In the genomic region with DNA sequence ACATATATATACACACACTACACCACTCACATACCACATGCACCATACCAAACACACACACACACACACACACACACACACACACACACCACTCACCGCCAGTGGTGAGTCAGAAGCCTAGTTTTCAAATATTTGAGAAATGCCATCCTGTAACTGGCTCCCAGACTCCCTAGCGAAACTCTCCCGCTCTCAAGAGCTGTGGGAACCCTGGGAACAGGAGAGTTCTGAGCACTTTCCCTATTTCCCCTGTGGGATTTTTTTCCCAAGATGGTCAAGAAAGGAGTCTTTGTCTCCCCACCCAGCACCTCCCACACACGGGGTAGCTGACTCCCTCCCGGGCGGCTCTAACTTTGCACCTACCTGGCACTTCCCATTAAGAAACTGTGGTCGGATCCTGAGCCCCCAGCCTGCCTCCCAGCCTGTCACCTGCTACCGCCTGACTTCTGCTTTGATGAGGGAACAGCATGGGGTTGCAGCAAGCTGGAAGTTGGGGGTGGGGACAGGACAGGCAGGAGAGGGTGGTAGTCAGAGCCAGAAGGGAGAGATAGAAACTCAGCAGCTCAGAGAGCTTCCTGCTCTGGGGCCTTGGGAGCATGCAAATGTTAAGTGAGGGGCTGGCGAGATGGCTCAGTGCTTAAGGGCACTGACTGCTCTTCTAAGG, we compare ENCODE assay signal across 11 mouse cellular contexts. TPM values are rescaled to one million over a fixed set of nuclear protein-coding genes. Genes with fewer than 3 reads are reported as not detected.
A peak's percentile ranks its signal among the peaks of the same experiment; 100 is the strongest.
DNase-seq lines count a peak whose midpoint lies in the region; ATAC-seq and TF ChIP-seq lines count a peak whose summit lies in the region.
"Had no signal": no experiment of that assay in that cellular context is flagged by ENCODE, and none has a peak within 500 bp of the region (broad histone marks: within the 10 kb centered on the region; RNA-seq: fewer than 3 reads in every experiment).

No protein-coding gene starts in this region.

- 0 out of 2 replicates have a peak, but pooled peaks have one; percentile 29 for TF ChIP-seq POLR2A in embryonic fibroblast, embryonic 13.5 days (IDR thresholded peaks at IDR 0.05; ENCODE audit: low read depth, low read length)

- TF ChIP-seq CTCF in intestine, postnatal 0 days (IDR thresholded peaks at IDR 0.05; ENCODE audit: low read depth), result no peak
- TF ChIP-seq CTCF in embryonic fibroblast, embryonic 13.5 days (IDR thresholded peaks at IDR 0.05; ENCODE audit: borderline replicate concordance, insufficient read depth, low read length), result no peak

- no peak overlapping the region for H3K27ac ChIP-seq in intestine, embryonic 14.5 days (ENCODE audit: low read depth)
- H3K27ac ChIP-seq in intestine, postnatal 0 days (ENCODE audit: low read depth, low read length), result no peak overlapping the region
- H3K27ac ChIP-seq in embryonic fibroblast, embryonic 13.5 days (ENCODE audit: insufficient read depth, low read length), result no peak overlapping the region
- H3K27ac ChIP-seq in forebrain, embryonic 13.5 days, result no peak overlapping the region
- H3K27ac ChIP-seq: midbrain, embryonic 15.5 days had no signal

- H3K36me3 ChIP-seq in intestine, embryonic 14.5 days (ENCODE audit: control insufficient read depth, insufficient read depth, low read length), result no peaks in the 10 kb centered on the region
- no peaks in the 10 kb centered on the region for H3K36me3 ChIP-seq in intestine, postnatal 0 days (ENCODE audit: control insufficient read depth, insufficient read depth)
- no peaks in the 10 kb centered on the region for H3K36me3 ChIP-seq in forebrain, embryonic 13.5 days (ENCODE audit: poor library complexity, severe bottlenecking)
- H3K36me3 ChIP-seq: midbrain, embryonic 15.5 days had no signal

- H3K27me3 ChIP-seq in intestine, embryonic 14.5 days (replicated peaks; ENCODE audit: control insufficient read depth, insufficient read depth, low read length), result no peaks in the 10 kb centered on the region
- H3K27me3 ChIP-seq in intestine, postnatal 0 days (replicated peaks; ENCODE audit: control insufficient read depth, insufficient read depth, low read length), result no peaks in the 10 kb centered on the region
- H3K27me3 ChIP-seq in forebrain, embryonic 13.5 days, result no peaks in the 10 kb centered on the region
- H3K27me3 ChIP-seq: midbrain, embryonic 15.5 days had no signal

- H3K4me1 ChIP-seq in intestine, embryonic 14.5 days (replicated peaks; ENCODE audit: control insufficient read depth, insufficient read depth, low read length), result peaks cover 10% of the 10 kb centered on the region
- H3K4me1 ChIP-seq in intestine, postnatal 0 days (replicated peaks; ENCODE audit: control insufficient read depth, insufficient read depth, low read length), result no peaks in the 10 kb centered on the region
- H3K4me1 ChIP-seq in embryonic fibroblast, embryonic 13.5 days (ENCODE audit: control insufficient read depth, insufficient read depth, low read length), result no peaks in the 10 kb centered on the region
- no peaks in the 10 kb centered on the region for H3K4me1 ChIP-seq in forebrain, embryonic 13.5 days
- H3K4me1 ChIP-seq: midbrain, embryonic 15.5 days had no signal

- no peaks in the 10 kb centered on the region for H3K9me3 ChIP-seq in intestine, embryonic 14.5 days (ENCODE audit: control insufficient read depth, low read length)
- H3K9me3 ChIP-seq in intestine, postnatal 0 days (ENCODE audit: control insufficient read depth), result no peaks in the 10 kb centered on the region
- no peaks in the 10 kb centered on the region for H3K9me3 ChIP-seq in forebrain, embryonic 13.5 days (replicated peaks)
- H3K9me3 ChIP-seq: midbrain, embryonic 15.5 days had no signal

- H3K4me2 ChIP-seq in intestine, embryonic 14.5 days (ENCODE audit: low read length), result peak overlapping the region; percentile 15; the same call in 1 of the 2 replicates
- no peak overlapping the region for H3K4me2 ChIP-seq in intestine, postnatal 0 days (replicated peaks; ENCODE audit: low read depth)
- H3K4me2 ChIP-seq in forebrain, embryonic 13.5 days, result no peak overlapping the region
- H3K4me2 ChIP-seq: midbrain, embryonic 15.5 days had no signal

- H3K4me3 ChIP-seq in intestine, embryonic 14.5 days (ENCODE audit: low read depth, low read length), result no peak overlapping the region
- H3K4me3 ChIP-seq in intestine, postnatal 0 days (ENCODE audit: low read depth, low read length), result no peak overlapping the region
- H3K4me3 ChIP-seq in embryonic fibroblast, embryonic 13.5 days (ENCODE audit: insufficient read depth, low read length), result no peak overlapping the region
- no peak overlapping the region for H3K4me3 ChIP-seq in forebrain, embryonic 13.5 days
- H3K4me3 ChIP-seq: midbrain, embryonic 15.5 days had no signal

- peak; percentile 34; the same call in 1 of the 2 replicates for ATAC-seq in intestine, embryonic 14.5 days (replicated peaks; ENCODE audit: low FRiP score, low TSS enrichment, low read depth)
- ATAC-seq in intestine, postnatal 0 days, result no peak
- ATAC-seq in erythroid progenitor cell, adult 5-6 weeks (replicated peaks; ENCODE audit: low FRiP score, poor library complexity, severe bottlenecking), result no peak
- ATAC-seq in forebrain, embryonic 13.5 days, result no peak
- ATAC-seq: midbrain, embryonic 15.5 days had no signal

- 11% methylated on average over 9 of the region's 9 CpGs for WGBS in intestine, embryonic 14.5 days
- 22% methylated on average over 9 of the region's 9 CpGs for WGBS in intestine, postnatal 0 days
- WGBS in forebrain, embryonic 13.5 days, result 15% methylated on average over 9 of the region's 9 CpGs

- peak; percentile 37 for DNase-seq in adrenal gland, adult 2 months
- no peak for DNase-seq in adrenal gland, postnatal 4 days (ENCODE audit: low spot score in 2 of 2)
- DNase-seq in intestine, embryonic 14.5 days (ENCODE audit: low spot score), result no peak
- peak; percentile 55 for DNase-seq in 416B (ENCODE audit: low read depth)
- DNase-seq: heart, adult 11 months; liver had no signal

- H3K9ac ChIP-seq in intestine, embryonic 14.5 days (ENCODE audit: low read length), result 0 out of 2 replicates have a peak overlapping the region, but pooled peaks have one; percentile 2
- H3K9ac ChIP-seq in intestine, postnatal 0 days (ENCODE audit: low read depth, low read length), result no peak overlapping the region
- H3K9ac ChIP-seq in forebrain, embryonic 13.5 days, result no peak overlapping the region
- H3K9ac ChIP-seq: midbrain, embryonic 15.5 days had no signal

RNA-seq across cellular contexts. Expression of a gene that starts 11.3 kb away (rescaled TPM):
- 10 to 100 TPM; 18.5 to 26.6 TPM for total RNA-seq in adrenal gland, adult 2 months (2021)
- polyA plus RNA-seq in adrenal gland, adult 2 months (2012; rRNA removed), result 17.7 and 22.8 TPM in 2 replicates
- total RNA-seq in adrenal gland, postnatal 4 days (2021), result 10 to 100 TPM; 34.5 to 35.9 TPM
- 18.3 and 19.6 TPM in 2 replicates for polyA plus RNA-seq in intestine, embryonic 14.5 days (2014; fragmentation: Nextera tagmentation; extraction: Ambion mirVana)
- polyA plus RNA-seq in intestine, postnatal 0 days (2015; fragmentation: Nextera tagmentation; extraction: Ambion mirVana), result 4.1 and 4.4 TPM in 2 replicates
- 3.4 and 5.3 TPM in 2 replicates for polyA plus RNA-seq in embryonic fibroblast, embryonic 13.5 days (2011; ENCODE audit: insufficient read length, low read depth, missing spikeins)
- not detected in 2 replicates for total RNA-seq in erythroid progenitor cell, adult 5-6 weeks (2015; ENCODE audit: low replicate concordance)
- 0.39 TPM in 1 of 2 replicates, not detected in the other for total RNA-seq in erythroid progenitor cell, adult 5-6 weeks (2017; ENCODE audit: low replicate concordance)
- 13.2 and 16.3 TPM in 2 replicates for polyA plus RNA-seq in forebrain, embryonic 13.5 days (2015; fragmentation: Nextera tagmentation; extraction: Ambion mirVana)

RNA-seq across cellular contexts. Expression of a gene that starts 23.2 kb away (rescaled TPM):
- not detected for total RNA-seq in adrenal gland, adult 2 months (2021)
- polyA plus RNA-seq in adrenal gland, adult 2 months (2012; rRNA removed), result 0.04 TPM in 1 of 2 replicates, not detected in the other
- under 1 TPM in 1 of 2 experiments, not detected in 1; 0.14 TPM for total RNA-seq in adrenal gland, postnatal 4 days (2021)
- 0.50 and 0.54 TPM in 2 replicates for polyA plus RNA-seq in intestine, embryonic 14.5 days (2014; fragmentation: Nextera tagmentation; extraction: Ambion mirVana)
- 0.10 TPM in 1 of 2 replicates, not detected in the other for polyA plus RNA-seq in intestine, postnatal 0 days (2015; fragmentation: Nextera tagmentation; extraction: Ambion mirVana)
- polyA plus RNA-seq in embryonic fibroblast, embryonic 13.5 days (2011; ENCODE audit: insufficient read length, low read depth, missing spikeins), result not detected in 2 replicates
- not detected in 2 replicates for total RNA-seq in erythroid progenitor cell, adult 5-6 weeks (2015; ENCODE audit: low replicate concordance)
- total RNA-seq in erythroid progenitor cell, adult 5-6 weeks (2017; ENCODE audit: low replicate concordance), result not detected in 2 replicates
- 0.08 TPM in 1 of 2 replicates, not detected in the other for polyA plus RNA-seq in forebrain, embryonic 13.5 days (2015; fragmentation: Nextera tagmentation; extraction: Ambion mirVana)

RNA-seq across cellular contexts. Expression of a gene that starts 57.9 kb away (rescaled TPM):
- total RNA-seq in adrenal gland, adult 2 months (2021), result 10 to 100 TPM; 94.9 to 96.2 TPM
- 68.1 and 88.7 TPM in 2 replicates for polyA plus RNA-seq in adrenal gland, adult 2 months (2012; rRNA removed)
- 100 to 1,000 TPM; 112 to 123 TPM for total RNA-seq in adrenal gland, postnatal 4 days (2021)
- 43.0 and 48.8 TPM in 2 replicates for polyA plus RNA-seq in intestine, embryonic 14.5 days (2014; fragmentation: Nextera tagmentation; extraction: Ambion mirVana)
- polyA plus RNA-seq in intestine, postnatal 0 days (2015; fragmentation: Nextera tagmentation; extraction: Ambion mirVana), result 53.1 and 55.0 TPM in 2 replicates
- 56.4 and 68.9 TPM in 2 replicates for polyA plus RNA-seq in embryonic fibroblast, embryonic 13.5 days (2011; ENCODE audit: insufficient read length, low read depth, missing spikeins)
- 69.2 and 88.4 TPM in 2 replicates for total RNA-seq in erythroid progenitor cell, adult 5-6 weeks (2015; ENCODE audit: low replicate concordance)
- 9.1 and 9.5 TPM in 2 replicates for total RNA-seq in erythroid progenitor cell, adult 5-6 weeks (2017; ENCODE audit: low replicate concordance)
- polyA plus RNA-seq in forebrain, embryonic 13.5 days (2015; fragmentation: Nextera tagmentation; extraction: Ambion mirVana), result 96.4 and 102 TPM in 2 replicates

Comparison
In these comparisons a context has a peak if more than half of its experiments do, and no peak if none do; other contexts are left out.
1. DNase-seq: peak in adrenal gland, adult 2 months (single experiment) and 416B (single experiment); none in adrenal gland, postnatal 4 days (0 of 2) and intestine, embryonic 14.5 days (single experiment).